Comparison of ENCODE assay signal across 9 mouse cellular contexts in genomic region chr2:84479036-84479435, GRCm38 (mm10). TPM values are rescaled to one million over a fixed set of nuclear protein-coding genes. Genes with fewer than 3 reads are reported as not detected.
DNase-seq lines count a peak whose midpoint lies in the region; ATAC-seq and TF ChIP-seq lines count a peak whose summit lies in the region.
"Had no signal": no experiment of that assay in that cellular context is flagged by ENCODE, and none has a peak within 500 bp of the region (broad histone marks: within the 10 kb centered on the region; RNA-seq: fewer than 3 reads in every experiment).

No protein-coding gene starts in this region.

- no peaks in the 10 kb centered on the region for H3K36me3 ChIP-seq in E14TG2a.4 (ENCODE audit: insufficient read depth, low read length)
- no peaks in the 10 kb centered on the region for H3K36me3 ChIP-seq in heart, embryonic 12.5 days
- H3K36me3 ChIP-seq in liver, embryonic 11.5 days (ENCODE audit: control insufficient read depth, insufficient read depth, low read length) = no peaks in the 10 kb centered on the region
- H3K36me3 ChIP-seq in forebrain, embryonic 11.5 days (ENCODE audit: control insufficient read depth, insufficient read depth, low read length) = no peaks in the 10 kb centered on the region
- H3K36me3 ChIP-seq: neural tube, embryonic 12.5 days had no signal

- H3K9me3 ChIP-seq in E14TG2a.4 (ENCODE audit: low read length) = no peaks in the 10 kb centered on the region
- no peaks in the 10 kb centered on the region for H3K9me3 ChIP-seq in heart, embryonic 12.5 days (replicated peaks)
- no peaks in the 10 kb centered on the region for H3K9me3 ChIP-seq in liver, embryonic 11.5 days (ENCODE audit: control insufficient read depth, low read length)
- no peaks in the 10 kb centered on the region for H3K9me3 ChIP-seq in forebrain, embryonic 11.5 days (ENCODE audit: control insufficient read depth, low read length)
- H3K9me3 ChIP-seq: neural tube, embryonic 12.5 days had no signal

- peak; percentile 57 for DNase-seq in layer of hippocampus, adult 11-12 months (ENCODE audit: low spot score)
- DNase-seq in layer of hippocampus, adult 9-10 months (ENCODE audit: low spot score) = no peak
- peak; percentile 44 for DNase-seq in brain, embryonic 14.5 days (ENCODE audit: low read depth)
- no peak for DNase-seq in liver, embryonic 11.5 days (ENCODE audit: low spot score)
- peak; percentile 47 for DNase-seq in retina, postnatal 1 day
- no peak for DNase-seq in forebrain, embryonic 11.5 days (ENCODE audit: low spot score)

- H3K4me2 ChIP-seq in heart, embryonic 12.5 days = peak overlapping the region; percentile 43
- H3K4me2 ChIP-seq in liver, embryonic 11.5 days = peak overlapping the region; percentile 44
- no peak overlapping the region for H3K4me2 ChIP-seq in forebrain, embryonic 11.5 days (ENCODE audit: low read depth, low read length, severe bottlenecking)
- H3K4me2 ChIP-seq: neural tube, embryonic 12.5 days had no signal

- 12% methylated on average over 3 of the region's 3 CpGs for WGBS in heart, embryonic 12.5 days
- 18% methylated on average over 3 of the region's 3 CpGs for WGBS in liver, embryonic 11.5 days
- 39% methylated on average over 3 of the region's 3 CpGs for WGBS in forebrain, embryonic 11.5 days

- TF ChIP-seq POLR2A in brain, embryonic 14.5 days (IDR thresholded peaks at IDR 0.05; ENCODE audit: borderline replicate concordance, extremely low read depth, insufficient read depth, insufficient read length, poor library complexity, severe bottlenecking) = no peak

- no peak overlapping the region for H3K27ac ChIP-seq in heart, embryonic 12.5 days (ENCODE audit: poor library complexity, severe bottlenecking)
- H3K27ac ChIP-seq in liver, embryonic 11.5 days (ENCODE audit: low read depth, low read length) = no peak overlapping the region
- H3K27ac ChIP-seq in forebrain, embryonic 11.5 days (ENCODE audit: low read depth, low read length) = no peak overlapping the region
- H3K27ac ChIP-seq: neural tube, embryonic 12.5 days had no signal

- no peak for ATAC-seq in heart, embryonic 12.5 days (ENCODE audit: insufficient number of reproducible peaks, low FRiP score)
- no peak for ATAC-seq in liver, embryonic 11.5 days (replicated peaks; ENCODE audit: low FRiP score)
- ATAC-seq in forebrain, embryonic 11.5 days (replicated peaks; ENCODE audit: low FRiP score) = no peak

- peaks cover 46% of the 10 kb centered on the region for H3K4me1 ChIP-seq in E14TG2a.4 (replicated peaks; ENCODE audit: low read depth, low read length)
- peaks cover 25% of the 10 kb centered on the region for H3K4me1 ChIP-seq in heart, embryonic 12.5 days (replicated peaks)
- H3K4me1 ChIP-seq in liver, embryonic 11.5 days (replicated peaks; ENCODE audit: control insufficient read depth, insufficient read depth, low read length) = peaks cover 3% of the 10 kb centered on the region; the same call in 1 of the 2 replicates
- H3K4me1 ChIP-seq in forebrain, embryonic 11.5 days (replicated peaks; ENCODE audit: control insufficient read depth, insufficient read depth, low read length) = no peaks in the 10 kb centered on the region

- H3K9ac ChIP-seq in heart, embryonic 12.5 days = no peak overlapping the region
- no peak overlapping the region for H3K9ac ChIP-seq in liver, embryonic 11.5 days (ENCODE audit: low read depth, low read length)
- H3K9ac ChIP-seq in forebrain, embryonic 11.5 days (ENCODE audit: low read length) = no peak overlapping the region
- H3K9ac ChIP-seq: neural tube, embryonic 12.5 days had no signal

- peak; percentile 64 for TF ChIP-seq CTCF in E14TG2a.4 (conservative IDR thresholded peaks at IDR 0.05; ENCODE audit: low read length)
- no peak; the same call in 1 of the 2 replicates for TF ChIP-seq CTCF in brain, embryonic 14.5 days (IDR thresholded peaks at IDR 0.05; ENCODE audit: borderline replicate concordance, extremely low read depth, insufficient read depth, insufficient read length)

- H3K4me3 ChIP-seq in E14TG2a.4 (replicated peaks; ENCODE audit: low read length) = no peak overlapping the region
- H3K4me3 ChIP-seq in heart, embryonic 12.5 days = no peak overlapping the region
- H3K4me3 ChIP-seq in liver, embryonic 11.5 days (ENCODE audit: low read depth, low read length) = no peak overlapping the region
- no peak overlapping the region for H3K4me3 ChIP-seq in forebrain, embryonic 11.5 days (ENCODE audit: low read depth, low read length)
- H3K4me3 ChIP-seq: neural tube, embryonic 12.5 days had no signal

- H3K27me3 ChIP-seq in E14TG2a.4 (ENCODE audit: insufficient read depth, low read length) = no peaks in the 10 kb centered on the region
- H3K27me3 ChIP-seq in heart, embryonic 12.5 days (replicated peaks) = no peaks in the 10 kb centered on the region
- H3K27me3 ChIP-seq in liver, embryonic 11.5 days (replicated peaks; ENCODE audit: control insufficient read depth, insufficient read depth, low read length) = no peaks in the 10 kb centered on the region
- H3K27me3 ChIP-seq in forebrain, embryonic 11.5 days (ENCODE audit: control insufficient read depth, insufficient read depth, low read length) = no peaks in the 10 kb centered on the region
- H3K27me3 ChIP-seq: neural tube, embryonic 12.5 days had no signal

RNA-seq across cellular contexts. Expression of gene Tfpi, which starts 2.5 kb away (rescaled TPM):
- 9.1 and 12.3 TPM in 2 replicates for polyA plus RNA-seq in brain, embryonic 14.5 days (2012; rRNA removed)
- 78.8 and 80.0 TPM in 2 replicates for polyA plus RNA-seq in heart, embryonic 12.5 days (2016; fragmentation: Nextera tagmentation; extraction: Ambion mirVana)
- polyA plus RNA-seq in liver, embryonic 11.5 days (2014; fragmentation: Nextera tagmentation; extraction: Ambion mirVana) = 40.9 and 41.9 TPM in 2 replicates
- 9.0 and 9.9 TPM in 2 replicates for polyA plus RNA-seq in forebrain, embryonic 11.5 days (2014; fragmentation: Nextera tagmentation; extraction: Ambion mirVana)

RNA-seq across cellular contexts. Expression of gene Calcrl, which starts 53.8 kb away (rescaled TPM):
- polyA plus RNA-seq in brain, embryonic 14.5 days (2012; rRNA removed) = 1.9 and 5.0 TPM in 2 replicates
- polyA plus RNA-seq in heart, embryonic 12.5 days (2016; fragmentation: Nextera tagmentation; extraction: Ambion mirVana) = 65.1 and 69.5 TPM in 2 replicates
- 30.4 and 37.2 TPM in 2 replicates for polyA plus RNA-seq in liver, embryonic 11.5 days (2014; fragmentation: Nextera tagmentation; extraction: Ambion mirVana)
- polyA plus RNA-seq in forebrain, embryonic 11.5 days (2014; fragmentation: Nextera tagmentation; extraction: Ambion mirVana) = 13.3 and 14.1 TPM in 2 replicates

Comparison
In these comparisons a context has a peak if more than half of its experiments do, and no peak if none do; other contexts are left out.
1. DNase-seq: peak in layer of hippocampus, adult 11-12 months (single experiment), brain, embryonic 14.5 days (single experiment) and retina, postnatal 1 day (single experiment); none in layer of hippocampus, adult 9-10 months (single experiment), liver, embryonic 11.5 days (single experiment) and forebrain, embryonic 11.5 days (single experiment).